In the genomic region with DNA sequence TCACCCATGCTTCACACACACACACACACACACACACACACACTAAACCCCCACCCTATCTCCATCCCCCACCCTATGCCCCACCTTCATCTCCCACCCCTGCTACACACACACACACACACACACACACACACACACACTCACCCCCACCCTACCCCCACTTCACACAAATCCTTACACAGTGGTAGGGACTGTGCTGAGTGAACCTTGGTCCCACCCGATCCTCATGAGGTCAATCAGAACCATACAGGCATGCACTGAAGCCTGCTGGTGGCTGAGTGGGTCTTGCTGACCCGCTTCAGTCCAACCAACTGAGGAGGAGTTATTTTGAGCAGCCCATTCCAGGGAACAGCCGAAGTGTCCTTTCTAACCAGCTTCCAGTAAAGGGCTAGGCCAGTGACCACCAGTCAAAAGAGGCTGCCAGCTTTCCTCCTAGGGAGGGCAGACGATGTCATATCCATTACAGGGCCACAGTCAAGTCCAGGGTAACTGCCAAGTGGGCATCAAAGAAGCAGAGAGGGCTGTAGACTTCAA, we compare ENCODE assay signal across 22 mouse cellular contexts. TPM values are rescaled to one million over a fixed set of nuclear protein-coding genes. Genes with fewer than 3 reads are reported as not detected.
A peak's percentile ranks its signal among the peaks of the same experiment; 100 is the strongest.
DNase-seq lines count a peak whose midpoint lies in the region; ATAC-seq and TF ChIP-seq lines count a peak whose summit lies in the region.
"Had no signal": no experiment of that assay in that cellular context is flagged by ENCODE, and none has a peak within 500 bp of the region (broad histone marks: within the 10 kb centered on the region; RNA-seq: fewer than 3 reads in every experiment).

No protein-coding gene starts in this region.

- H3K4me3 ChIP-seq in forebrain, postnatal 0 days (ENCODE audit: low read depth, low read length) = no peak overlapping the region
- no peak overlapping the region for H3K4me3 ChIP-seq in forebrain, embryonic 16.5 days (replicated peaks; ENCODE audit: low read length)
- H3K4me3 ChIP-seq in kidney, postnatal 0 days (replicated peaks; ENCODE audit: low read depth, low read length) = no peak overlapping the region
- H3K4me3 ChIP-seq: liver, embryonic 13.5 days had no signal

- H3K4me2 ChIP-seq in forebrain, postnatal 0 days (ENCODE audit: low read depth) = no peak overlapping the region
- H3K4me2 ChIP-seq in forebrain, embryonic 16.5 days (ENCODE audit: low read length) = no peak overlapping the region
- H3K4me2 ChIP-seq in kidney, postnatal 0 days (ENCODE audit: low read length) = no peak overlapping the region
- H3K4me2 ChIP-seq: liver, embryonic 13.5 days had no signal

- no peak overlapping the region for H3K9ac ChIP-seq in forebrain, postnatal 0 days
- no peak overlapping the region for H3K9ac ChIP-seq in forebrain, embryonic 16.5 days (replicated peaks; ENCODE audit: low read depth, low read length)
- no peak overlapping the region for H3K9ac ChIP-seq in kidney, postnatal 0 days (ENCODE audit: low read depth, low read length)
- H3K9ac ChIP-seq: liver, embryonic 13.5 days had no signal

- no peaks in the 10 kb centered on the region for H3K36me3 ChIP-seq in forebrain, postnatal 0 days (ENCODE audit: insufficient read depth)
- H3K36me3 ChIP-seq in forebrain, embryonic 16.5 days (ENCODE audit: control insufficient read depth, insufficient read depth) = no peaks in the 10 kb centered on the region
- no peaks in the 10 kb centered on the region for H3K36me3 ChIP-seq in kidney, postnatal 0 days (ENCODE audit: insufficient read depth, low read length)
- H3K36me3 ChIP-seq: liver, embryonic 13.5 days had no signal

- 0 out of 2 replicates have a peak, but pooled peaks have one; percentile 27 for ATAC-seq in forebrain, postnatal 0 days
- no peak for ATAC-seq in forebrain, embryonic 16.5 days
- ATAC-seq in kidney, postnatal 0 days (replicated peaks; ENCODE audit: low FRiP score, low read depth) = 0 out of 2 replicates have a peak, but pooled peaks have one; percentile 25
- ATAC-seq: intestine, postnatal 0 days had no signal

- no peaks in the 10 kb centered on the region for H3K27me3 ChIP-seq in forebrain, postnatal 0 days (ENCODE audit: insufficient read depth, low read length)
- H3K27me3 ChIP-seq in forebrain, embryonic 16.5 days (replicated peaks; ENCODE audit: control insufficient read depth, insufficient read depth, low read length) = no peaks in the 10 kb centered on the region
- no peaks in the 10 kb centered on the region for H3K27me3 ChIP-seq in kidney, postnatal 0 days (ENCODE audit: insufficient read depth, low read length)
- H3K27me3 ChIP-seq: liver, embryonic 13.5 days had no signal

- no peaks in the 10 kb centered on the region for H3K4me1 ChIP-seq in forebrain, postnatal 0 days (ENCODE audit: insufficient read depth)
- 0 out of 2 replicates have a peak, but pooled peaks cover 4% of the 10 kb centered on the region for H3K4me1 ChIP-seq in forebrain, embryonic 16.5 days (replicated peaks; ENCODE audit: control insufficient read depth, insufficient read depth, low read length)
- no peaks in the 10 kb centered on the region for H3K4me1 ChIP-seq in kidney, postnatal 0 days (replicated peaks; ENCODE audit: insufficient read depth, low read length)
- H3K4me1 ChIP-seq: liver, embryonic 13.5 days had no signal

- no peak for TF ChIP-seq CTCF in forebrain, postnatal 0 days (IDR thresholded peaks at IDR 0.05; ENCODE audit: low read depth)
- TF ChIP-seq CTCF in kidney, postnatal 0 days (IDR thresholded peaks at IDR 0.05; ENCODE audit: low read depth) = no peak

- no peak overlapping the region for H3K27ac ChIP-seq in forebrain, postnatal 0 days (ENCODE audit: low read depth, low read length)
- no peak overlapping the region for H3K27ac ChIP-seq in forebrain, embryonic 16.5 days (ENCODE audit: low read length)
- H3K27ac ChIP-seq in kidney, postnatal 0 days = no peak overlapping the region
- H3K27ac ChIP-seq: liver, embryonic 13.5 days had no signal

- H3K9me3 ChIP-seq in forebrain, postnatal 0 days (ENCODE audit: low read length) = no peaks in the 10 kb centered on the region
- H3K9me3 ChIP-seq in forebrain, embryonic 16.5 days (ENCODE audit: control insufficient read depth, low read length) = no peaks in the 10 kb centered on the region
- no peaks in the 10 kb centered on the region for H3K9me3 ChIP-seq in kidney, postnatal 0 days (replicated peaks; ENCODE audit: low read length)
- H3K9me3 ChIP-seq: liver, embryonic 13.5 days had no signal

- WGBS in forebrain, postnatal 0 days = 73% methylated on average over 4 of the region's 4 CpGs
- 69% methylated on average over 4 of the region's 4 CpGs for WGBS in forebrain, embryonic 16.5 days
- WGBS in kidney, postnatal 0 days = 78% methylated on average over 4 of the region's 4 CpGs

- no peak for DNase-seq in forebrain, postnatal 0 days
- no peak for DNase-seq in kidney, postnatal 0 days (ENCODE audit: low spot score)
- DNase-seq in kidney, adult 18-20 months = no peak
- DNase-seq in testis, postnatal 10 days (ENCODE audit: low spot score) = peak; percentile 26
- DNase-seq in testis, postnatal 14 days (ENCODE audit: low spot score) = no peak
- DNase-seq in right cerebral cortex, postnatal 10 days (ENCODE audit: low spot score in 2 of 2) = no peak
- DNase-seq: gastrocnemius, postnatal 14 days; heart, postnatal 14 days; liver, embryonic 13.5 days; lung, postnatal 10 days; right cerebral cortex, adult 18-20 months had no signal

RNA-seq across cellular contexts. Expression of gene Mepe, which starts 3.3 kb away (rescaled TPM):
- 0.14 TPM in 1 of 2 replicates, not detected in the other for total RNA-seq in forebrain, postnatal 0 days (2014; rRNA removed)
- not detected in 2 replicates for polyA plus RNA-seq in forebrain, postnatal 0 days (2015; fragmentation: Nextera tagmentation; extraction: Ambion mirVana)
- not detected in 2 replicates for polyA plus RNA-seq in forebrain, embryonic 16.5 days (2015; fragmentation: Nextera tagmentation; extraction: Ambion mirVana)
- polyA plus RNA-seq in kidney, postnatal 0 days (2015; fragmentation: Nextera tagmentation; extraction: Ambion mirVana) = not detected in 2 replicates
- total RNA-seq: adrenal gland, adult 18-20 months; ES-E14; gastrocnemius, postnatal 14 days; heart, postnatal 14 days; layer of hippocampus, postnatal 25 days; left cerebral cortex, postnatal 36 days had no signal
- polyA plus RNA-seq: C2C12; frontal cortex, adult 2 months; intestine, postnatal 0 days; large intestine, adult 2 months; liver, embryonic 13.5 days; neural tube, embryonic 14.5 days; spleen, adult 2 months had no signal

RNA-seq across cellular contexts. Expression of gene Ibsp, which starts 29.4 kb away (rescaled TPM):
- 2.6 and 20.2 TPM in 2 replicates for total RNA-seq in forebrain, postnatal 0 days (2014; rRNA removed)
- polyA plus RNA-seq in forebrain, postnatal 0 days (2015; fragmentation: Nextera tagmentation; extraction: Ambion mirVana) = 0.33 and 0.50 TPM in 2 replicates
- polyA plus RNA-seq in forebrain, embryonic 16.5 days (2015; fragmentation: Nextera tagmentation; extraction: Ambion mirVana) = 0.79 and 14.0 TPM in 2 replicates
- polyA plus RNA-seq in kidney, postnatal 0 days (2015; fragmentation: Nextera tagmentation; extraction: Ambion mirVana) = not detected in 2 replicates
- total RNA-seq: ES-E14; gastrocnemius, postnatal 14 days; heart, postnatal 14 days had no signal
- polyA plus RNA-seq: C2C12; intestine, postnatal 0 days; liver, embryonic 13.5 days; spleen, adult 2 months had no signal
